Mouse (Mus musculus) right cerebral cortex, postnatal 25 days (tissue): ENCODE results near the gene Gpc5.

Source experiments
- DNase-seq: peaks from one replicate; pipeline ENCODE4 v3.0.0; 2022

Gene Gpc5

GRCm38 (mm10) chr14:115107467-115107866, 15.5 kb downstream of the Gpc5 start:
- DNase-seq: no peak

- DNase-seq: no peak
Observed at GRCm38 (mm10) chr14:115118626-115119025, 26.6 kb downstream of the Gpc5 start.

- no peak for DNase-seq
Observed at GRCm38 (mm10) chr14:115148821-115149220, 56.8 kb downstream of the Gpc5 start.

- no peak for DNase-seq
Observed at GRCm38 (mm10) chr14:115156597-115156996, 64.6 kb downstream of the Gpc5 start.

GRCm38 (mm10) chr14:115177322-115177836, 85.4 kb downstream of the Gpc5 start:
- no peak for DNase-seq

- no peak for DNase-seq
Observed at GRCm38 (mm10) chr14:115179925-115180324, 87.9 kb downstream of the Gpc5 start.

- DNase-seq: no peak
Observed at GRCm38 (mm10) chr14:115188256-115188655, 96.2 kb downstream of the Gpc5 start.

GRCm38 (mm10) chr14:115228075-115228474, 136.1 kb downstream of the Gpc5 start:
- no peak for DNase-seq

GRCm38 (mm10) chr14:115236387-115236786, 144.4 kb downstream of the Gpc5 start:
- DNase-seq: no peak

- DNase-seq: no peak
Observed at GRCm38 (mm10) chr14:115240621-115241373, 148.8 kb downstream of the Gpc5 start.

- DNase-seq: no peak
Observed at GRCm38 (mm10) chr14:115250537-115250936, 158.5 kb downstream of the Gpc5 start.

GRCm38 (mm10) chr14:115251791-115252190, 159.8 kb downstream of the Gpc5 start:
- no peak for DNase-seq

- DNase-seq: no peak
Observed at GRCm38 (mm10) chr14:115253155-115253554, 161.1 kb downstream of the Gpc5 start.

- DNase-seq: no peak
Observed at GRCm38 (mm10) chr14:115253685-115254084, 161.7 kb downstream of the Gpc5 start.

- no peak for DNase-seq
Observed at GRCm38 (mm10) chr14:115269703-115270402, 177.8 kb downstream of the Gpc5 start.

- DNase-seq: no peak
Observed at GRCm38 (mm10) chr14:115270445-115270844, 178.4 kb downstream of the Gpc5 start.

GRCm38 (mm10) chr14:115282782-115283181, 190.8 kb downstream of the Gpc5 start:
- no peak for DNase-seq

- no peak for DNase-seq
Observed at GRCm38 (mm10) chr14:115324247-115324646, 232.2 kb downstream of the Gpc5 start.

GRCm38 (mm10) chr14:115326426-115326825, 234.4 kb downstream of the Gpc5 start:
- DNase-seq: no peak

GRCm38 (mm10) chr14:115339084-115339483, 247.1 kb downstream of the Gpc5 start:
- no peak for DNase-seq

GRCm38 (mm10) chr14:115342597-115342996, 250.6 kb downstream of the Gpc5 start:
- no peak for DNase-seq

GRCm38 (mm10) chr14:115349448-115349847, 257.4 kb downstream of the Gpc5 start:
- DNase-seq: no peak

- DNase-seq: no peak
Observed at GRCm38 (mm10) chr14:115365320-115365935, 273.4 kb downstream of the Gpc5 start.
